Comparison of ENCODE assay signal across 15 mouse cellular contexts in genomic region chr1:58772084-58772483, GRCm38 (mm10).
"Had no signal": no experiment of that assay in that cellular context is flagged by ENCODE, and none has a peak within 500 bp of the region (broad histone marks: within the 10 kb centered on the region; RNA-seq: fewer than 3 reads in every experiment).

No protein-coding gene starts in this region.

- H3K9ac ChIP-seq: limb, embryonic 12.5 days; liver, embryonic 13.5 days; liver, postnatal 0 days; lung, embryonic 15.5 days had no signal

- H3K9me3 ChIP-seq: liver, embryonic 13.5 days; lung, embryonic 15.5 days; megakaryocyte, embryonic 14.5 days had no signal

- H3K4me1 ChIP-seq: limb, embryonic 12.5 days; liver, embryonic 13.5 days; lung, embryonic 15.5 days had no signal

- H3K4me2 ChIP-seq: limb, embryonic 12.5 days; liver, embryonic 13.5 days; lung, embryonic 15.5 days; midbrain, embryonic 11.5 days had no signal

- H3K4me3 ChIP-seq: limb, embryonic 12.5 days; liver, embryonic 13.5 days; lung, embryonic 15.5 days; megakaryocyte, embryonic 14.5 days had no signal

- H3K36me3 ChIP-seq: limb, embryonic 12.5 days; liver, embryonic 13.5 days; lung, embryonic 15.5 days had no signal

- H3K27me3 ChIP-seq: limb, embryonic 12.5 days; liver, embryonic 13.5 days; lung, embryonic 15.5 days; megakaryocyte, embryonic 14.5 days had no signal

- H3K27ac ChIP-seq: kidney, postnatal 0 days; limb, embryonic 12.5 days; liver, embryonic 13.5 days; lung, embryonic 15.5 days; macrophage; stomach, postnatal 0 days had no signal

- ATAC-seq: intestine, embryonic 16.5 days; liver, postnatal 0 days had no signal

- DNase-seq: kidney, adult 9 months; kidney, postnatal 36 days; layer of hippocampus, adult 9-11 months; layer of hippocampus, postnatal 36 days; liver; liver, embryonic 13.5 days; liver, postnatal 0 days had no signal
